In genomic region chr5:140601712-140602111, GRCm38 (mm10) we compare ENCODE assay signal across 21 mouse cellular contexts. TPM values are rescaled to one million over a fixed set of nuclear protein-coding genes. Genes with fewer than 3 reads are reported as not detected.
DNase-seq lines count a peak whose midpoint lies in the region; ATAC-seq and TF ChIP-seq lines count a peak whose summit lies in the region.
"Had no signal": no experiment of that assay in that cellular context is flagged by ENCODE, and none has a peak within 500 bp of the region (broad histone marks: within the 10 kb centered on the region; RNA-seq: fewer than 3 reads in every experiment).

No protein-coding gene starts in this region.

- H3K36me3 ChIP-seq in kidney, embryonic 15.5 days: no peaks in the 10 kb centered on the region
- H3K36me3 ChIP-seq in neural tube, embryonic 13.5 days: no peaks in the 10 kb centered on the region
- H3K36me3 ChIP-seq in forebrain, embryonic 14.5 days (ENCODE audit: control insufficient read depth, insufficient read depth, low read length): no peaks in the 10 kb centered on the region
- H3K36me3 ChIP-seq in midbrain, postnatal 0 days (ENCODE audit: insufficient read depth, low read length): no peaks in the 10 kb centered on the region
- H3K36me3 ChIP-seq: heart, embryonic 10.5 days; lung, embryonic 15.5 days had no signal

- peaks cover 68% of the 10 kb centered on the region for H3K4me1 ChIP-seq in kidney, embryonic 15.5 days
- H3K4me1 ChIP-seq in neural tube, embryonic 13.5 days (replicated peaks): peaks cover 25% of the 10 kb centered on the region
- peaks cover 13% of the 10 kb centered on the region for H3K4me1 ChIP-seq in forebrain, embryonic 14.5 days (ENCODE audit: control insufficient read depth, insufficient read depth, low read length)
- H3K4me1 ChIP-seq in midbrain, postnatal 0 days (ENCODE audit: insufficient read depth, low read length): 0 out of 2 replicates have a peak, but pooled peaks cover 4% of the 10 kb centered on the region

- peaks cover 7% of the 10 kb centered on the region; the same call in 1 of the 2 replicates for H3K27me3 ChIP-seq in kidney, embryonic 15.5 days
- H3K27me3 ChIP-seq in neural tube, embryonic 13.5 days: peaks cover 5% of the 10 kb centered on the region
- H3K27me3 ChIP-seq in forebrain, embryonic 14.5 days (replicated peaks; ENCODE audit: control insufficient read depth, insufficient read depth, low read length): no peaks in the 10 kb centered on the region; the same call in 1 of the 2 replicates
- H3K27me3 ChIP-seq in midbrain, postnatal 0 days (ENCODE audit: insufficient read depth, low read length): no peaks in the 10 kb centered on the region; the same call in 1 of the 2 replicates

- H3K9ac ChIP-seq in kidney, embryonic 15.5 days: no peak overlapping the region
- no peak overlapping the region for H3K9ac ChIP-seq in neural tube, embryonic 13.5 days
- no peak overlapping the region for H3K9ac ChIP-seq in forebrain, embryonic 14.5 days (ENCODE audit: low read length)
- no peak overlapping the region for H3K9ac ChIP-seq in midbrain, postnatal 0 days (replicated peaks; ENCODE audit: low read length, poor library complexity, severe bottlenecking)
- H3K9ac ChIP-seq: lung, embryonic 15.5 days had no signal

- no peak for TF ChIP-seq CTCF in midbrain, postnatal 0 days (IDR thresholded peaks at IDR 0.05)

- no peak overlapping the region for H3K4me2 ChIP-seq in kidney, embryonic 15.5 days
- H3K4me2 ChIP-seq in neural tube, embryonic 13.5 days: no peak overlapping the region
- no peak overlapping the region for H3K4me2 ChIP-seq in forebrain, embryonic 14.5 days (ENCODE audit: low read length)
- H3K4me2 ChIP-seq in midbrain, postnatal 0 days (ENCODE audit: low read depth, low read length, poor library complexity, severe bottlenecking): no peak overlapping the region
- H3K4me2 ChIP-seq: lung, embryonic 15.5 days had no signal

- peak; percentile 35; the same call in 1 of the 2 replicates for ATAC-seq in kidney, embryonic 15.5 days (replicated peaks; ENCODE audit: low FRiP score)
- peak; percentile 22; the same call in 1 of the 2 replicates for ATAC-seq in neural tube, embryonic 13.5 days (ENCODE audit: low read depth)
- peak; percentile 53 for ATAC-seq in forebrain, embryonic 14.5 days
- ATAC-seq in midbrain, postnatal 0 days (ENCODE audit: low FRiP score): peak; percentile 66; the same call in 1 of the 2 replicates
- ATAC-seq: intestine, postnatal 0 days had no signal

- peak overlapping the region; percentile 77 for H3K27ac ChIP-seq in kidney, embryonic 15.5 days
- H3K27ac ChIP-seq in neural tube, embryonic 13.5 days (replicated peaks): no peak overlapping the region
- no peak overlapping the region; the same call in 1 of the 2 replicates for H3K27ac ChIP-seq in forebrain, embryonic 14.5 days (ENCODE audit: low read depth, low read length)
- no peak overlapping the region for H3K27ac ChIP-seq in midbrain, postnatal 0 days (ENCODE audit: low read depth, low read length)
- H3K27ac ChIP-seq: heart, embryonic 10.5 days; lung, embryonic 15.5 days had no signal

- H3K4me3 ChIP-seq in kidney, embryonic 15.5 days (replicated peaks): no peak overlapping the region
- no peak overlapping the region for H3K4me3 ChIP-seq in neural tube, embryonic 13.5 days
- no peak overlapping the region for H3K4me3 ChIP-seq in forebrain, embryonic 14.5 days (ENCODE audit: low read depth, low read length)
- H3K4me3 ChIP-seq in midbrain, postnatal 0 days (ENCODE audit: low read depth, low read length): no peak overlapping the region
- H3K4me3 ChIP-seq: heart, embryonic 10.5 days; lung, embryonic 15.5 days; myocyte had no signal

- no peak for DNase-seq in kidney, adult 8-10 months
- no peak for DNase-seq in neural tube, embryonic 10.5 days (ENCODE audit: extremely low spot score, low spot score)
- no peak for DNase-seq in forebrain, embryonic 14.5 days (ENCODE audit: low spot score)
- DNase-seq in midbrain, postnatal 0 days (ENCODE audit: low spot score): peak; percentile 69
- DNase-seq in lung, postnatal 10 days: no peak
- no peak for DNase-seq in c-Kit-positive CD71-positive TER-119-positive erythroid progenitor cells, embryonic 14.5 days (ENCODE audit: low spot score)
- DNase-seq: cerebellum, adult 11 months; cerebellum, postnatal 36 days; gastrocnemius, postnatal 14 days; liver; thymus, adult 18-20 months had no signal

- 63% methylated on average over 12 of the region's 12 CpGs for WGBS in kidney, embryonic 15.5 days
- WGBS in neural tube, embryonic 13.5 days: 63% methylated on average over 12 of the region's 12 CpGs
- 81% methylated on average over 12 of the region's 12 CpGs for WGBS in forebrain, embryonic 14.5 days
- 60% methylated on average over 12 of the region's 12 CpGs for WGBS in midbrain, postnatal 0 days

- H3K9me3 ChIP-seq in kidney, embryonic 15.5 days (replicated peaks): no peaks in the 10 kb centered on the region
- no peaks in the 10 kb centered on the region for H3K9me3 ChIP-seq in neural tube, embryonic 13.5 days
- no peaks in the 10 kb centered on the region for H3K9me3 ChIP-seq in forebrain, embryonic 14.5 days (replicated peaks; ENCODE audit: control insufficient read depth, low read length)
- no peaks in the 10 kb centered on the region for H3K9me3 ChIP-seq in midbrain, postnatal 0 days (ENCODE audit: low read length)
- H3K9me3 ChIP-seq: heart, embryonic 10.5 days; lung, embryonic 15.5 days had no signal

RNA-seq across cellular contexts. Expression of gene Lfng, which starts 5.4 kb away (rescaled TPM):
- 32.3 and 34.5 TPM in 2 replicates for polyA plus RNA-seq in kidney, embryonic 15.5 days (2015; fragmentation: Nextera tagmentation; extraction: Ambion mirVana)
- 17.6 and 20.6 TPM in 2 replicates for polyA plus RNA-seq in neural tube, embryonic 13.5 days (2015; fragmentation: Nextera tagmentation; extraction: Ambion mirVana)
- 30.9 TPM in 2 replicates for polyA plus RNA-seq in forebrain, embryonic 14.5 days (2014; fragmentation: Nextera tagmentation; extraction: Ambion mirVana)
- total RNA-seq in midbrain, postnatal 0 days (2014; rRNA removed): 55.6 and 56.6 TPM in 2 replicates
- 20.1 and 22.5 TPM in 2 replicates for polyA plus RNA-seq in midbrain, postnatal 0 days (2015; fragmentation: Nextera tagmentation; extraction: Ambion mirVana)

RNA-seq across cellular contexts. Expression of gene Grifin, which starts 36.8 kb away (rescaled TPM):
- 0.45 TPM in 1 of 2 replicates, not detected in the other for polyA plus RNA-seq in kidney, embryonic 15.5 days (2015; fragmentation: Nextera tagmentation; extraction: Ambion mirVana)
- polyA plus RNA-seq in neural tube, embryonic 13.5 days (2015; fragmentation: Nextera tagmentation; extraction: Ambion mirVana): not detected in 2 replicates
- polyA plus RNA-seq in forebrain, embryonic 14.5 days (2014; fragmentation: Nextera tagmentation; extraction: Ambion mirVana): 0.38 TPM in 1 of 2 replicates, not detected in the other
- not detected in 2 replicates for total RNA-seq in midbrain, postnatal 0 days (2014; rRNA removed)
- 0.39 TPM in 1 of 2 replicates, not detected in the other for polyA plus RNA-seq in midbrain, postnatal 0 days (2015; fragmentation: Nextera tagmentation; extraction: Ambion mirVana)
- total RNA-seq: gastrocnemius, postnatal 14 days; heart, postnatal 25 days; layer of hippocampus, adult 18-20 months; megakaryocyte, adult 5-6 weeks had no signal
- polyA plus RNA-seq: C2C12; heart, embryonic 10.5 days; lung, embryonic 15.5 days; myocyte had no signal

RNA-seq across cellular contexts. Expression of gene Ttyh3, which starts 47.1 kb away (rescaled TPM):
- 32.3 and 39.9 TPM in 2 replicates for polyA plus RNA-seq in kidney, embryonic 15.5 days (2015; fragmentation: Nextera tagmentation; extraction: Ambion mirVana)
- 68.5 and 72.3 TPM in 2 replicates for polyA plus RNA-seq in neural tube, embryonic 13.5 days (2015; fragmentation: Nextera tagmentation; extraction: Ambion mirVana)
- 65.8 and 72.3 TPM in 2 replicates for polyA plus RNA-seq in forebrain, embryonic 14.5 days (2014; fragmentation: Nextera tagmentation; extraction: Ambion mirVana)
- total RNA-seq in midbrain, postnatal 0 days (2014; rRNA removed): 196 and 204 TPM in 2 replicates
- polyA plus RNA-seq in midbrain, postnatal 0 days (2015; fragmentation: Nextera tagmentation; extraction: Ambion mirVana): 52.0 and 56.6 TPM in 2 replicates
